Mouse (Mus musculus): ENCODE measurements around the gene Vegfa. TPM values are rescaled to one million over a fixed set of nuclear protein-coding genes. Genes with fewer than 3 reads are reported as not detected.

Vegfa gene
- total RNA-seq, 2 experiments from 2014 or later = 257 to 275 TPM

DNA sequence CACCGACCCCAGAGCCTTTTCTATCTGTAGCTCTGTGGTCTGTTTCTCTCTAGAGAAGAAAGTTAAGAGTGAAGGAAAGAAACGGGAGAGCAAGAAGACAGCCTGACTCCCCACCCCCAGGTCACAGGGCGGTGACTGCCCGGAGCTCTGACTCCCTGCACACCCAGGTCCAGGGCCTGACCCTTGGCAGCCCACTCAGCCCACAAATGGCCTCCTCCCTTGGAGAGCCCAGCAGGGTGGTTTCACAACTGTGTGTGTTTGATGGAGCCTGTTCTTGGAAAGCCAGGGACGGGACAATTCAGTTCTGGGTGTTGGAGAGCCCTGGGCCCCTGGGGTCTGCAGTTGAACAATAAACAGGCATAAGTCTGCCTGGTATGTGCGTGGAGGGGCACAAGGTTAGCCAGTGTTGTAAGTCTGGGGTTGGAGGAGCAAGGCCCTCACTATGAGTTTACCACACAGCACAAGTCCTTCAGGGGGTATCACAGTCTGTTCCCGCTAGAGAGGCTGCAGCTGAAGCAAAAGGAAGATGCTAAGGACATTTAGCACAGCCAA, 21.2 kb upstream of the Vegfa start:
- intact Hi-C loops (cut with DNase I) = no loop called here
- DNase-seq (ENCODE audit: low spot score) = no peak

DNA sequence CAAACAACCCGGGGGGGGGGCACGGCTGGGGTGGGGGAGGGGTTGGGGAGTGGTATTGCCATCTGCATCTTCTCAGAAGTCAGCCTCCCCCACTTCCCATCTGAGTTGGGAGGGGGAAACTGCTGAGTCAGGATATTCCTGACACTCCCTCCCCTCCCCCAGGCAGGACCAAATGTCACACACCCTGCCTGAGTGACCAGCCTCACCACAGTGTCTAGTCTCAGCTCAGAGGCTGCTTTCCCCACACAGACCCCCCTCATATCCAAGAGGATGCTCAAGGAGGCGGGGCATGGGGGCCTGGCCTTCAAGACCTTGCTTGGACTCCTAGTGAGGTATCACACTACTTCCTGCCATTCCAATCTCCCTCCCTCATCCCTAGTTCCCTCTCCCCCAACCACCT, 20.0 kb upstream of the Vegfa start:
- DNase-seq (ENCODE audit: low spot score) = no peak
- intact Hi-C loops (cut with DNase I) = no loop called here

DNA sequence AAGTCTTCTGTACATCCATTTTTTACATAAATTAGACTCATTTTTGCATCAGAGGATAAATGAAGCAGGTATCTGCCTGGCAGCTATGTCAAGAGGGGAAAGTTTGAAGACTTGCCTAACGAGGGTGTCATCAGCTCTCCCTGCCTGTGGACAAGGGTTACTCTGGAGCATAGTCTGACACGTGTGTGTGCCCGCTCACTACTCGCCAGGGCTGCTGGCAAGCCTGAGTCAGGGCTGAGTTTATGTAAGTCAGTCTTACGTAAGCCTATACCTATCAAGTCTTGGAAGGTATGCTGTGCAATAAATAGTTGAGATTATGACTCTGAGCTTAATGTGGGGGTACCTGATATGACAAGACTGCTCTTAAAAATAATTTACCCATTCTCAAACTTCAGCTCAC, 19.2 kb upstream of the Vegfa start:
- intact Hi-C loops (cut with DNase I) = no loop called here
- no peak for DNase-seq (ENCODE audit: low spot score)

DNA sequence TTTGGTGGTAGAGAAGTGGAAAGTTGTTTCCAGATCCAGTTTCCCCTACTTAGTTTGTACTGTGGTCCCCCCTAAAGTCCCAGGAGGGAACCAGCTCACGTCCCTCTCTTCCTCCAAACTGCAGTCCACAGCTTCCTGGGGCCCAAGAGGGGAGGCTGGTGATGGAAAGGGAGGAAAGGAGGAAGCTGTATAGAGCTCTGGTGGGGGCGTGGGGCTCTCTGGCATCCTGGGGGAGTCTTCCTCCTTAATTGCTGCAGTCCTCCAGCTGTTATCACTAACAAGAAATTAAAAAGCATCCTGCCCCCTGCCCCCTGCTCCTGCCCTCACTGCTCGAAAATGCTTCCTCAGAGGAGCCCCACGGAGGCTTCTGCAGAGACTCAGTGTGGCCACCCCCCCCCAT, 17.4 kb upstream of the Vegfa start:
- no peak for DNase-seq (ENCODE audit: low spot score)
- intact Hi-C loops (cut with DNase I) = no loop called here

DNA sequence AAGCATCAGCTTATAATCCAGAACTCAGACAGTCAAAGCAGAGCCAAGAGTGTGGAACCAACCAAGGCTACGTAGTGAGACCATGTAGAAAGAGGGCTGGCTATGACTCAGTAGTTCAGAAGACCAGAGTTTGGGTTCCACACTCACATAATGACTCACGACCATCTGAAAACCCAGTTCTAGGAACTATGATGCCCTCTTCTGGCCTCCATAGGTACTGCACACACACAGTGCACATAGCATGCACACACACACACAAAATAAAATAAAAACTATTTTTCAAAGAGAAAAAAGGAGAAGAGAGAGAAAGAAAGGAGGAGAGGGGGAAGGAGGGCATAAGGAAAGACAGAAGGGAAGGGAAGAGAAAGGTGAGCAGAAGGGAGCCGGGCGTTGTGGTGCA, 16.0 kb upstream of the Vegfa start:
- DNase-seq (ENCODE audit: low spot score) = no peak
- intact Hi-C loops (cut with DNase I) = no loop called here

DNA sequence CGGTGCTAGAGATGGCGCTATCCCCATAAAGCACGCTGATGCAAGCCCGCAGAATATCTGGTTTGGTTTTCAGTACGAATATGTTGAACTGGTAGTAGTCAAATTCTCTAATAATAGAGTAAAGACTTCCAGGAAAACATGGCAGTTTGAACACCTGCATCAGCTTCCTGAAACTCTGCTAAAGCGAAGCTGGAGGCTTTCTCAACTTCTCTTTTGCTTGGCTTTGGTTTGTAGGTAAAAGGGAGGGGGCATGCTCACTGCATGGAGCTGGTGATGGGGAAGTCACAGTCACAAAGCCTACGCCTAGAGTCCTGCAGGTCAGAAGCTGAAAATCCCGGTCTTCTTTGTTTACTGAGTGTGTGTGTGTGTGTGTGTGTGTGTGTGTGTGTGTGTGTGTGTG, 13.6 kb upstream of the Vegfa start:
- intact Hi-C loops (cut with DNase I) = no loop called here

DNA sequence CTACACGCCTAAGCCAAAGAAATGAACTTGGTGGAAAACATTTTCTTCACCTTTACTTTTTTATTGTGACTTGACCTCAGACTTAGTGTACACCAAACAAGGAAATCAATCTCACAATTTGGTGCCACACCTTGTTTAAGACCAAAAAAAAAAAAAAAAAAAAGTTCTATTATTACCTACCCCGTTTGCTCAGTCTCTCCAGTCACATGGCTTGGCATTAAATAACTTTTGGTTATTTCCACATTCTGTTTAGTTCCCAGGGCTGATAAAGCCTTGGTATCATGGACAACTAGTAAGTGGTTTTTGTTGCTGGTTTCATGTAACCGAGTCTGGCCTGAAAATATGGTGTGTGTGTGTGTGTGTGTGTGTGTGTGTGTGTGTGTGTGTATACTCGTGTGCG, 12.8 kb upstream of the Vegfa start:
- intact Hi-C loops (cut with DNase I) = no loop called here

More for the DNA sequence above, 13.6 kb upstream of the Vegfa start:
- no peak for DNase-seq (ENCODE audit: low spot score)

DNA sequence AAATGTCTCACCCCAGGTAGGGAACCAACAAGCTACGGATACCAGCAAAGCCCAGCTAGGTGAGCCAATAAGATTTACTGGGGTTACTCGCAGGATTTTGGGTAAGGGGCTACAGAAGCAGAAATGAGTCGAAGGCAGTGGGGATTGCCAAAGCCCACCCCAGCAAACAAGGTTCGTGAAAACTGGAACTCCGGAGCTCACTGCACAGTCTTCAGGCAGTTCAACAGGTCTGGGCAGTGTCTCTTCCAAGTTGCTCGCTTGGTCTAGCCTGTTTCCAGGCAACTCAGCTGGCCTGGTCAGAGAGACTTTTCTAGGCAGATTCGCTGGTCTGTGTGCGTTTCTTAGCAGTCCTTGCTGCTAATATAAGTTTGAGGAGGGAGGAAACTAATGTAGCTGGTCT, 10.0 kb upstream of the Vegfa start:
- no peak for DNase-seq (ENCODE audit: low spot score)
- intact Hi-C loops (cut with DNase I) = no loop called here

More for the DNA sequence above, 12.8 kb upstream of the Vegfa start:
- DNase-seq (ENCODE audit: low spot score) = no peak

DNA sequence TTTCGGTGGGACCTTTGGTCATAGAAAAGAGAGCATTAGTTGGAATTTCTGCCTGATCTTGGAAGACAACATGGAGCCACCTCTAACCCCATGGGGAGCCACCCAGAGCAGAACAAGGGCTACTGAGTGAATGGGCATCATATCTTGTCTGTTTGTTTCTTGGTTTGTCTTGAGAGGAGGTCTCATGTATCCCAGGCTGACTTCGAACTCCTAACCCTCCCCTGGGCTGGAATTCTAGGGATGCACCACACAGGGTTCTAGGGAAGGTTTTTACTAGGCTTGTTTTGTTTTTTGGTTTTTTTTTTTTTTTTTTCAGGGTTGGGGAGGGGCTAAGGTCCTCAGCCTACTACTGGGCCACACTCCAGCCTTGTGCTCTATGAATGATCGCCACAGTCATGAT, 9.5 kb upstream of the Vegfa start:
- intact Hi-C loops (cut with DNase I) = loop anchor here (1.0 kb wide), 1 partner anchor 90 kb away; no protein-coding TSS in a partner anchor
- DNase-seq (ENCODE audit: low spot score) = no peak

DNA sequence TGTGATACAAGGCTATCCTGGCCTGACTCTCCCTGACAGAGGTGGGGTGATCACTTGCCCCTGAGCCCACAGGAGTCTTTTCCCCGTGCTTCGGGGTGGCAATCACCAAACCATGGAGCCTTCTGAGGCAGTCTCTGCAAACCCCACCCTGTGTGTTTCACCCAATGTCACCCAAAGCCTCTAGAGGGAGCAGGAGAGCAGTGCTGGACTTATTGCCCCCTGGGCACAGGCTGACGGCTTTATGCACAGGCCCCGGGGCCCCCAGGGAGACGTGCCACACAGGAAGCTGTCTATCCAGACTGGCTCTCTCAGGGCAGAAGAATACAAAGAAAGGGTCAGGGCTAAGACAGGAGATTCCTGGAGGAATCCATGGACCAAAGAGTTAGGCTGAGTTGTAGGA, 9.1 kb upstream of the Vegfa start:
- intact Hi-C loops (cut with DNase I) = loop anchor here (1.0 kb wide), 1 partner anchor 90 kb away; no protein-coding TSS in a partner anchor
- DNase-seq (ENCODE audit: low spot score) = no peak

DNA sequence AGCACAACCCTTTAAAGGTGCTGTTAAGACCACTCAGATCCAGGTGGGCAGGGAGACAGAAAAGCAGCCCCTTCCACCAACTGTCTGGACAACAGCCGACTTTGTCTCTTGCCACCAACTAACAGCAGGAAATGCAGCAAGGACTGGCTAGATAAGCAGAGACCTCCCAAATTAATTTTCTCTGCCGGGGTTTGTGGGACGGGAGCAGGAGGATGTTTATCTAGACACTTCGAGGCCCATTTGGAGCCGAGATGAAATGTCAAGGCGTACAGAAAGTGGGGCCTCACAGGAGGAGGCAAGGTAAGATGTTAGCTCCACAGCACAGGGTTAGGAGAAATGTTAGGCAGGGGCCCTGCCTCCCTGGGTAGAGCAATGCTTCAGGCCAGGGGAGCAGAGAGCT, 8.4 kb upstream of the Vegfa start:
- DNase-seq (ENCODE audit: low spot score) = no peak
- intact Hi-C loops (cut with DNase I) = no loop called here

DNA sequence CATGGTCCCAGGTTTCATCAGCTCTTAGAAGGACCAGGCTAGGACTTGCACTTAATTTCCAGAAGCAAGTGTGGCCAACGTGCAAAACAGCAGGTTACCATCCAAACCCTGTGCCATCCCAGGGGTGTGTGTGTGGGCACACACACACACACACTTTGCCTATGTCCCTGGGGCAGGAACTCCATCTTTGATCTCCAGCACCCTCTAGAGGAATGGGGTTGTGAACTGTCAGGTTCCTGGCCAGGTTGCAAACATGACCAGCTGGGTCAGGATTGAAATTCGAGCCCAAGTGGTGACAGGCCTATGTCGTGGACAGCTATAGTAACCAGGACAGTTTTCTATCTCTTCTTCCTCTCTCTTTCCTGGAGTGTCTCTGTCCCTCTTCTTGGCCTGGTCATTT, 6.7 kb upstream of the Vegfa start:
- intact Hi-C loops (cut with DNase I) = loop anchor here (10.0 kb wide), 1 partner anchor 474 kb away; the partner anchor contains the start of gene Slc35b2
- no peak for DNase-seq (ENCODE audit: low spot score)

DNA sequence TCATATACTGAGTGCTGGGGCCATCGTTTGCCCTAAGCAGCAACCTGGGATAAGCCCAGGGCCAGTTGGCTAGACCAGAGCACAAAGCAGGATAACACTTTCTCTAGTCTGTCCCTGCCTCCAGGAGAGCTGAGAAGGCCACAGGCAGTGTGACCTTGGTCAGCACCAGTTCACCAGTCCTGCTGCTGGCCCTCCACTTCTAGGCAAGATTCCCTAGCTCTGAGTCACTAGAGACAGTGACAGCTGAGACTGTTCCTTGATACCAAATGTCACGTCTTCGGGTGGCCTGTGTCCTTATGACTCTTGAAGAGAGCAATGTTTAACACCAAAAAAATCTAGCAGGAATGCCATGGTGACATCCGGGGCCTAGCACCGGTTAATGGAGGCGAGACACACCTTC, 4.2 kb upstream of the Vegfa start:
- intact Hi-C loops (cut with DNase I) = loop anchor here (10.0 kb wide), 1 partner anchor 472 kb away; the partner anchor contains the start of gene Slc35b2
- DNase-seq (ENCODE audit: low spot score) = no peak

DNA sequence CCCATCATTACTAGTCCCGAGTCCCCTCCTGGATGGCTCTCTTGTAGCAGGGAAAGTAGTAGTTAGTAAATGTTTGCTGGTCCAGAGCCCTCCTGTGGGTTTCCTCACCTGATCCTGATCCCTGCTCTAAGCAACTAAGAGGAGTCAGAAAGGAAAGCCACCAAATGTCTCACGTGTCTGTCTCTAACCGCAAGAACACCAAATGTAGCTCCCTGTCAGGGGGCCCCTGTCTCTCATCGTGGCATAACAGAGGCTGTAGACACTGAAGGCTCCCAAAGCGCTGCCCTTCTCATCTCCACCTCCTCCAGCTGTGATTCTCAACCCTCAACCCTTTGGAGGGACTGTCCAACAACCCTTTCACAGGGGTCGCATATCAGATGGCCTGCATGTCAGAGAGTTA, 1.9 kb upstream of the Vegfa start:
- no peak for DNase-seq (ENCODE audit: low spot score)
- intact Hi-C loops (cut with DNase I) = loop anchor here (5.0 to 10.0 kb wide), 2 partner anchors 77 to 469 kb away; partner anchors contain the start of gene Slc35b2

DNA sequence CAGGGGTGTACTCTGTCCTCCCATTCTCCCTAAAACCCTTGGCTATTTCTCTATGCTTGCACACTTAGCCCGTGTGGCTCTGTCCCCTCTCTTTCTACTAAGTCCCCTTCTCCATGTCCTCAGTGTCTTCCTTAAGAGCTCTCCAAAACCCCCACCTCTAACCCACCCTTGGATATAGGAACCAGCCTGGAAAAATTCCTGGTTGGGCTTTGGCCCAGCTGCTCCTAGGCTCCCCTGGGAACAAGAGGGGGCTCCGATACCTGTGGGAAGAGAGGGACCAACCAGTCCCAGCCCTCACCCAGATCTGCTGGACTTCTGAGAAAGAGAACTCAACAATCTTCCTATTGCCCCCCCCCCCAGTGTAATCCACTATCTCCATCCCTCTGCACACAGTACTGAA, 1.4 kb upstream of the Vegfa start:
- DNase-seq (ENCODE audit: low spot score) = no peak
- intact Hi-C loops (cut with DNase I) = loop anchor here (2.0 to 10.0 kb wide), 3 partner anchors 76 to 469 kb away; partner anchors contain the start of gene Slc35b2

DNA sequence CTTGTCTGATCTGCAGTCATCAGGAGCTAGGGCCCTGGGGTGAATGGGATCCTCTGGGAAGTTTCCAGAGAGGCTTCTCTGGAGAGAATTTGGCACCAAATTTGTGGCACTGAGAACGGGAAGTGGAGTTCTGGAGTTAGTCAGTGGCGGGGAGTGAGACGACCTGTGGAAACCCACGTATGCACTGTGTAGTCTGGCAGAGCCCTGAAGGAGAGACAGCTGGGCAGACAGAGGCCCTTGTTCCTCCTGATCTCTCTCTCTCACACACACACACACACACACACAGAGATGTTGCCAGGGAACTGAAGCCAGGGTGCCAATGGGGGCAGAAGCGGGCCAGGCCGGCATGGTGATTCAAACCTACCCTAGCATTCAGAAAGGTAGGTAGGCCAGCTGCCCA, 953 bp upstream of the Vegfa start:
- intact Hi-C loops (cut with DNase I) = loop anchor here (2.0 to 10.0 kb wide), 3 partner anchors 76 to 468 kb away; partner anchors contain the start of gene Slc35b2

DNA sequence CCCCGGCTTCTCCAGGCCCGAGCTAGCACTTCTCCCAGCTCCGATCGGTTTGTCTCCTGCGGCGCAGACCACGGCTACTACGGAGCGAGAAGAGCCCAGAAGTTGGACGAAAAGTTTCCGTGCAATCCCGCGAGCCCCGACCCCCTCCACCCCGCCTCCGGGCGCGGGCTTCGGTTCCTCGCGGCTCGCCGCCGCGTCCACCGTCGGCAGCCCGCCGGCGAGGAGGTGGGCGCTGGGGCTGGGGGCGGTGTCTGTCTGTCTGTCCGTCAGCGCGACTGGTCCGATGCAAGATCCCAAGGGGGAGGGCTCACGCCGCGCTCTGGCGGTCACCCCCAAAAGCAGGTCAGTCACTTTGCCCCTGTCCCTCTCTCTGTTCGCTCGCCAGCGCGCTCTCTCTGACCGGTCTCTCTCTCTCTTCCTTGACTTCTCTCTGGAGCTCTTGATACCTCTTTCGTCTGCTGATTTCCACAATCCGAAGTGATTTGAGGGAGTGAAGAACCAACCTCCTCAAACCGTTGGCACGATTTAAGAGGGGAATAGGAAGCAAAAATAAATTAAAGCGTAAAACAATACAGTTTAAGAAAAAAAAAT, 453 bp downstream of the Vegfa start:
- DNase-seq (ENCODE audit: low spot score) = no peak
- intact Hi-C loops (cut with DNase I) = loop anchor here (1.0 to 10.0 kb wide), 5 partner anchors 74 to 467 kb away; partner anchors contain the start of gene Slc35b2

More for the DNA sequence above, 953 bp upstream of the Vegfa start:
- no peak for DNase-seq (ENCODE audit: low spot score)

DNA sequence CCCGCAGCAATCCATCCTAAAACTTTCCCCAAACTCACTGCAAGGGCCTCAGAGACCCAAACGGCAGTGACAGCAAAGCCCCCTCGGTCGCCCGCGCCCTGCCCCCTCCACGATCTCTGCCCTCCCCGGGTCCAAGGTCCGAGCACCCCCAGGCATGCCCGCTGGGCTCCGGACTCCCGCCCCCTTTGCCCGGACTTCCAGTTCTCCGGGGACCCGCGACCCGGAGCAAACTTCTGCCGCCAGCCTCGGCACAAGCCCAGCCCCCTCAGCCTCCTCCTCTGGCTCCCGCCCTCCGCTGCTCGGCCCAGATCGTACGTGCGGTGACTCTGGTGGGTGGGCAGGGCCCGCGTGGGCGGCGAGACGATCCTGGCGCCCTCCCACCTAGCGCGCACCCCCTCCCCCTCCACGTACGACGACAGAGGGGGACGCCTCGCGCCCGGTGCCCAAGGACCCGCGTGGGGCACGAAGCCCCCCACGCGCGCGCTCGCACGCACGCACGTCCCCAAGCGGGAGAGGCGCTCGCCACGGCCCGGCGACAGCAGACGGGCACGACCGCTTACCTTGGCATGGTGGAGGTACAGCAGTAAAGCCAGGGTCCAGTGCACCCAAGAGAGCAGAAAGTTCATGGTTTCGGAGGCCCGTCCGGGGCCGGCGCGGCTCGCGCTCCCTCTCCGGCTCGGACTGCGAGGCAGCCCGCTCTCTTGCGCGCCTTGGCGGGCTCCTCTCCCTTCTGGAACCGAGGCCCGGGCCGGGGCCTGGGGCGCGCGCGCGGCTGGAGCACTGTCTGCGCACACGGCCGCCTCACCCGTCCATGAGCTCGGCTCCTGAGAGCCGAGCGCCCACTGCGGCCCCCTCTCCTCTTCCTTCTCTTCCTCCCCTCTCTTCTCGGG, 1.2 kb downstream of the Vegfa start:
- intact Hi-C loops (cut with DNase I) = loop anchor here (5.0 to 10.0 kb wide), 2 partner anchors 74 to 466 kb away; partner anchors contain the start of gene Slc35b2
- peak; percentile 56 for DNase-seq (ENCODE audit: low spot score)

DNA sequence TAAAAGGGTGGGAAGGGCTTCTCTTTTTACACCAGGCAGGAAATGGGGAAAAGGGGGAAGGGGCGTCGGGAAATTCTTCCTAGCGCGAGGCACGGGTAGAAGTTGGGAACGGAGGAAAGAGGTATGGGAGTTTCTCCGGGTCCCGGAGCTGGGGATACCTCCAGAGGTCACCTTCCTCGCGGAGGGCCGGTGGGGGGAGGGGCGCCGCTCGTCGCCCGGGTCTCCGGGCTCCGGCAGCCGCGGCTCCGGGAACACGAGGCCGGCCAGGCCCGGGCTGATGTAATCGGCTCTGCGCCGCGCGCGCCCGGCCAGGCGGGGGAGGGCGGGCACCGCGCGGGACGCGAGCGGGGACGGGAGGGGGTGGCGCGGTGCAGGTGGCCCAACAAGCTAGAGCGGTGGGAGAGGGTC, 1.8 kb downstream of the Vegfa start:
- intact Hi-C loops (cut with DNase I) = loop anchor here (5.0 to 10.0 kb wide), 2 partner anchors 73 to 466 kb away; partner anchors contain the start of gene Slc35b2
- no peak for DNase-seq (ENCODE audit: low spot score)

DNA sequence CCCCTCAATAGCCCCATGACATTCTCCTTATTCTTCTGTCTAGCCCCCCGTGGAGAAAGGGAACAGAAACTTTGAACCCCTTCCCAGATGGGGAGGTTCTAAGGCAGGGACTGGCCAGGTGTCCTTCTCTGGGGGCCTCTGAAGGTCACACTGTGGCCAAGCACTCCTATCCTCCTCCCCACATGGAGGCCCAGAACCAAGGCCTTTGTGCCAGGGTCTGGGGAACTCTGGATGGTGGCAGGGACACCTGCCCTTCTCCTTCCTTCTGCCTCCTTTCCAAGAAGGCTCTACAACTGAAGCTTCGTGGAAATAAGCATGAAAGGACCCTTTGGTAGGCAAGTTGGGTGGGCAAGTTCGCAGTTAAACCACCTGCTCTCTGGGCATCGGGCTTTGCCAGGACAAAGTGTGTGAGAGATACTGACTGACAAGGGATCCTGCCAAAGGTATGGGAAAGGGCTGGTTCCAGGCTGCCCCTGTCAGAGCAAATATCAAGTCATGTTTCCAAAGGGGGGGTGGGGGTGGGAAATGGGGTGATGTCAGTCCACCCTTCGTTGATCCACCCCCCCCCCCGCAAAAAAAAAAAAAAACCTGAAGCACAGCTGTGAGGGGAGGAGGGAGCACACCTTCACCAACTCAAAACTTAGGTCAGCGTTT, 2.5 kb downstream of the Vegfa start:
- intact Hi-C loops (cut with DNase I) = loop anchor here (5.0 to 10.0 kb wide), 3 partner anchors 72 to 465 kb away; partner anchors contain the start of gene Slc35b2
- no peak for DNase-seq (ENCODE audit: low spot score)

All from heart, postnatal 25 days (tissue).